Mouse (Mus musculus) bone marrow macrophage, adult 2 months (primary cell): ENCODE data around the gene Kif5c.

ENCODE experiments used
- CTCF ChIP-seq: IDR thresholded peaks from 2 replicates; pipeline ENCODE4 v1.5.1; 2012; ENCODE audit warnings: low read depth, mild to moderate bottlenecking, low read length, moderate library complexity
- POLR2A ChIP-seq: IDR thresholded peaks from 2 replicates; pipeline ENCODE4 v1.6.1; 2012; ENCODE audit warnings: mild to moderate bottlenecking, low read depth, low read length, borderline replicate concordance

DNA sequence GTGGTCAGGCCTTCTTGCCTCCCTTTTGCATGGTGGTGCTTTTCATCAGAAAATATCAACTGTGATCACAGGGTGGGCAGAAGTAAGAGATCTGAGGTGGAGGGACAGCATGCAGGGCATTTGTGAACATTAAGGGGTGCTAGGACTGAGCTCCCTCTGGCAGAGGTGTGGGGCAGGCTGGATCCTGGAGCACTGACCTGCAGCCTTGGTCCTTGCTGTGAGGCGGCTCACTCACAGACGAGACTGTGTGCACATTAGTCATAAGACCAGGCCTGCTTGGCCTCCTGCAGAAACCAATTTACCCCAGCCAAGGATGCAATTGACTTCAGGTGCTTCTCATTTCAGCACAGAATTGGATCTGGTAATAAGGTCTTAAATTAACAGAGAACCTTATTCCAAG lies 128.6 kb downstream of the Kif5c start:
- no peak for TF ChIP-seq POLR2A
- no peak for TF ChIP-seq CTCF
